Mouse (Mus musculus) forebrain, embryonic 14.5 days (tissue): ENCODE results near the gene Sept5. TPM values are rescaled to one million over a fixed set of nuclear protein-coding genes. Genes with fewer than 3 reads are reported as not detected.

Source experiments
- ATAC-seq: fragments of 200-750 bp; cut with Nextera tagmentation; 2 replicates; pipeline ENCODE4 v1.8.0; 2017; ENCODE audit warnings: mild to moderate bottlenecking, moderate library complexity
- DNase-seq: peaks from one replicate; pipeline ENCODE4 v3.0.0-alpha.2; 2015; ENCODE audit warnings: low spot score
- H3K27ac ChIP-seq: fragments of 300-500 bp; sonication (generic); 2 replicates; pipeline ENCODE4 v1.5.1; 2014; ENCODE audit warnings: low read depth, mild to moderate bottlenecking, control low read depth, low read length, moderate library complexity
- H3K27me3 ChIP-seq: fragments of 300-500 bp; sonication (generic); replicated peaks from 2 replicates; pipeline ENCODE4 v1.6.1; 2014; ENCODE audit warnings: low read length, control low read depth, mixed read lengths; ENCODE audit not compliant: control insufficient read depth, insufficient read depth
- H3K36me3 ChIP-seq: fragments of 300-500 bp; sonication (generic); 2 replicates; pipeline ENCODE4 v1.6.1; 2014; ENCODE audit warnings: low read length, control low read depth; ENCODE audit not compliant: control insufficient read depth, insufficient read depth
- H3K4me1 ChIP-seq: fragments of 300-500 bp; sonication (generic); 2 replicates; pipeline ENCODE4 v1.6.1; 2014; ENCODE audit warnings: antibody characterized with exemption, low read length, control low read depth; ENCODE audit not compliant: control insufficient read depth, insufficient read depth
- H3K4me2 ChIP-seq: fragments of 300-500 bp; sonication (generic); 2 replicates; pipeline ENCODE4 v1.6.1; 2014; ENCODE audit warnings: mild to moderate bottlenecking, control low read depth, low read length
- H3K4me3 ChIP-seq: fragments of 300-500 bp; sonication (generic); 2 replicates; pipeline ENCODE4 v1.5.1; 2014; ENCODE audit warnings: low read depth, low read length, control low read depth
- H3K9ac ChIP-seq: fragments of 300-500 bp; sonication (generic); 2 replicates; pipeline ENCODE4 v1.6.1; 2014; ENCODE audit warnings: mild to moderate bottlenecking, low read length, control low read depth, moderate library complexity
- H3K9me3 ChIP-seq: fragments of 300-500 bp; sonication (generic); replicated peaks from 2 replicates; pipeline ENCODE4 v1.6.1; 2016; ENCODE audit warnings: low read length, control low read depth, mixed read lengths; ENCODE audit not compliant: control insufficient read depth
- WGBS: fragments of 180-500 bp; shearing (Covaris S2); extraction: QIAGEN DNeasy Blood & Tissue Kit; methylation state at CpG from one replicate; pipeline ENCODE4 v1.1.7; 2014; 5-methylcytosine and 5-hydroxymethylcytosine counted together
- polyA plus RNA-seq: library from polyadenylated mRNA; unstranded; fragments of >200 nt; fragmentation: Nextera tagmentation; extraction: Ambion mirVana; gene quantifications from 2 replicates; pipeline ENCODE4 v1.2.1, GENCODE M21; 2014

Gene Sept5
- polyA plus RNA-seq: 138 and 177 TPM in 2 replicates

DNA sequence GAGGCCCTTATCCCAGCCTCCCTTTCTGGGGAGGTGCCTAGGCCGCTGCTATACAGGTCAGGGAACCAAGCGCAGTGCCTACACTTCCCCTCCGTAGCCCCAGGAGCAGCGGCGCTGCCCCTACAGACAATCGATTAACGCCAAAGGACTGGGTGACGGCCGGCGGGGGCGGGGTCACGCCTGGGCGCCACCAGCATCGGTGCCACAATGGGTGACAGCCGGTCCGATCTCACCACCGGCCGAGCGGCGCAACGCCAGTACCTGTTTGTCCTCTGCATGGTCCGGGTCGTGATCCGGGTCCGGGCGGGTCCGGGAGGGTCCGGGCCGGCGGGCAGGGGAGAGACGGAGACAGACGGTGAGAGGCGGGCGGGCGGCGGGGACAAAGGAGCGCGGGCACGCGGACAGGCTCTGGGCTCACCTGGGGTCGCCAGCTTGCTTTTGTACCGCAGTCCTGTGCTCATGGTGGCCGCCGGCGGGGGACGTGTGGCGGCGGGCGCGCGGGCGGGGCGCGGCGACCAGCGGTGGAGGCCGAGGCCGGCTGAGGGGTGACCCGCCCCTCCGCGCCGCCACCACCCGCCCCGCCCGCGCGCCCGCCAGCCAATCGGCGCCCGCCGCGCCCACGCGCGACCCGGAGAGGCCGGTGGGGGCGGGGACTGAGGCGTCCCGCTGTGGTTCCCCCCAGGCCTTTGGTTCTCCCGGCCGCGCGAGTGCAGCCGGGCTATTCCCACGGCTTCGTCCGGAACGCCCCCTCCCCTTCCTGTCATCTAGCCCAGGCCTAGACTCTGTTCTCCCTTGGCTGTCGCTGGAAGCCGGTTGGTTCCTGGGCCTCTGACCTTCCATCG, at the start of gene Sept5:
Gene Sept5, minus strand, starts transcription at position 565 of the 842 bp plus-strand sequence.
- H3K4me1 ChIP-seq: peaks cover 28% of the 10 kb centered on the region
- peaks cover 24% of the 10 kb centered on the region for H3K27me3 ChIP-seq
- no peaks in the 10 kb centered on the region for H3K9me3 ChIP-seq
- peak within 1 kb of the TSS; percentile 84 for H3K4me3 ChIP-seq
- H3K36me3 ChIP-seq: peaks cover 10% of the 10 kb centered on the region
- H3K4me2 ChIP-seq: peak within 1 kb of the TSS; percentile 79
- peak within 1 kb of the TSS; percentile 76 for H3K27ac ChIP-seq
- peak within 1 kb of the TSS; percentile 98 for H3K9ac ChIP-seq
- WGBS: under 1% methylated on average over 74 of the region's 93 CpGs
- DNase-seq (peak; percentile 68), ATAC-seq (peak; percentile 63)

DNA sequence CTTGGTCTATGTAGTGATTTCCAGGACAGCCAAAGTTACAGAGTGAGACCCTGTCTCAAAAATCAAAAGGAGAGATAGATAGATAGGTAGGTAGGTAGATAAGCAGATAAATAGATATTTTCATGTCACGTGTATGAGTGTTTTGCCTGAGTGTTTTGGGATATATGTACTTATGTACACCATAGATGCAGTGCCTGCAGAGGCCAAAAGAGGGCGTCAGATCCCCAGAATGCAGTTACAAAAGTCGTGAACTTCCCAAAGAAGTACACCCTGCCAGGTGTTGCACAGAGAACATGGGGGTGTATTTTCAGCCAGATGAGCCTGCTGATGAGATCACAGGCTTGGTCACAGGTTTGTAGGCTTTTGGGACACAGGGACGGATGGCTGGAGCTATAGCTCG, 49.4 kb upstream of the Sept5 start:
- H3K27me3 ChIP-seq: no peaks in the 10 kb centered on the region

DNA sequence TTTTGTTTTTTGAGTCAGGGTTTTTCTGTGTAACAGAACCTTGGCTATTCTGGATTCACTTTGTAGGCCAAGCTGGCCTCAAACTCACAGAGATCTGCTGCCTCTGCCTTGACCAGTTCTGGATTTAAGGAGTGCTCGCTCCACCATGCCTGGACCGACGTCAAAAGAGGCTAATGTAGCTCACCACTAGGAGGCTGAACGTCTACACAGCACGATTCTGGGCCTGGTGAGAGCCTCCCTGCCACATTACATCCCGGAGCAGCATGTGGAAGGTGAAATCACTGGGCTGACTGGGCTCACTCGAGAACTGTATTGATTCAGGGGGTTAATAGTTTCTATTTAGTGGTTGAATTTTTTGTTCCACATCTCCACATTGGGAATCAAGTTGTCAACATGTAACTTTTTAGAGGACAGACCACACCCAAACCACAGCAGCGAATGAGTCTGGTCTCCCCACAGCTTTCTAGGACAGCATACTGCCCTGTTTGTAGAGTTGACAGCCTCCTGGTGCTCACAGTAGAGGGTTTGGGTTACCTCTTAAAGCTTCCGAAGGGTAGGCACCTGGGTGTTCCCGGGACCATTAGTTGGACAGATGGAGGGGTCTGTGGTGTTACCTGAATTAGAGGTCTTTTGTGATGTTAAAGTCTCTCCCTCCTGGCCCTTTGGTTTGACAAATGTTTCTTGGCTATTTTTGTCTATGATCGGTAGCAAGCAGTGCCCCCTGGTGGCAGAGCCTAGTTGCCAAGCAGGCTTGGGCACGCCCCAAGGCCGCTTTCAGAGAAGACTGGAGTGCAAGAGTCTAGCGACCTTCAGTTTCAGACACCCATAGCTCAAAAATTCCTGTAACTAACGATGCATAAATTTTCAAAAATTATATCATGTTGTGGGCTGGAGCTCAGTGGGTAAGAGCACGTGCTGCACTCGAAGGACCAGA, 48.3 kb upstream of the Sept5 start:
- ATAC-seq (no peak), DNase-seq (peak; percentile 55)
- Histone ChIP-seq H3K4me2 (no peak overlapping the region), H3K36me3 (no peaks in the 10 kb centered on the region), H3K27ac (no peak overlapping the region), H3K9me3 (no peaks in the 10 kb centered on the region), H3K9ac (no peak overlapping the region), H3K4me1 (no peaks in the 10 kb centered on the region), H3K27me3 (no peaks in the 10 kb centered on the region), H3K4me3 (no peak overlapping the region)
- 35% methylated on average over 17 of the region's 17 CpGs for WGBS

More for the DNA sequence above, 49.4 kb upstream of the Sept5 start:
- Histone ChIP-seq H3K9me3 (no peaks in the 10 kb centered on the region), H3K4me3 (no peak overlapping the region), H3K9ac (no peak overlapping the region), H3K27ac (no peak overlapping the region), H3K4me1 (no peaks in the 10 kb centered on the region), H3K36me3 (no peaks in the 10 kb centered on the region), H3K4me2 (no peak overlapping the region)
- WGBS: 47% methylated on average over 5 of the region's 5 CpGs
- DNase-seq (no peak), ATAC-seq (no peak)

DNA sequence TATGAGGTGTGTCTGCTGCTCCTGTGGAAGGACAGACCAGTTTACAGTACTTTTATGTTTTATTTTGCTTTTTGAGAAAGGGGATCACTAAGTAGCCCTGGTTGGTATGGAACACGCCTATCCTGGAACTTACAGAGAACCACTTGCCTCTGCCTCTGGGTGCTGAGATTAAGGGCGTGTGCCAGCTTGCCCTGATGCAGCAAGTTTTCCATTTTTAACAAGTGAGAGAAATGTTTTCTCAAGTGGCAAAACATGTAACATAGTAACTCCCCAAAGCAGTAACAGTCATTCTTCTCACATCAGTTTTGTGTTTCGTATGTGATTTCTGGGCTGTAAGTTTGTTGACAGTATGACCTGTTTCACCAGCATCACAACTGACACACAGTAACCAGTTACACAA, 43.3 kb upstream of the Sept5 start:
- no peak for ATAC-seq
- Histone ChIP-seq H3K9me3 (no peaks in the 10 kb centered on the region), H3K4me1 (no peaks in the 10 kb centered on the region), H3K27ac (no peak overlapping the region), H3K4me3 (no peak overlapping the region), H3K27me3 (no peaks in the 10 kb centered on the region), H3K36me3 (no peaks in the 10 kb centered on the region), H3K4me2 (no peak overlapping the region), H3K9ac (no peak overlapping the region)
- DNase-seq: no peak
- WGBS: 83% methylated on average over 3 of the region's 3 CpGs

DNA sequence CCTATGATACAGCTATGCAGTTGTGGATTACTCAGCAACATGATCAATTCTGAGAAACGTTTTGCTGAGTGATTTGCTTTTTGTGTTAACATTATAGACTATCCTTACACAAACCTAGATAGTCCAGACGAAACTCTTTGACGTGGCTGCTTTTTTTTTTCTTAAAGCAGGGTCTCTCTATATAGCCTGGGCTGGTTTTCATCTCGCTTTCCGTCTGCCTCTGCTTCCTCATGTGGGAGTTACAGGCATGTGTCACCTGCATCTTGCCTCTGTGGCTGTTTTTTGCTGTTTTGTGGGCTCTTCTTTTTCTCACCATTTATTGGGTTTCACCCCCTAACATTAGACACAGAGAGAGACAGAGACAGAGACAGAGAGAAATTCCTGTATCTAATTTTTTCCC, 42.3 kb upstream of the Sept5 start:
- Histone ChIP-seq H3K9me3 (no peaks in the 10 kb centered on the region), H3K36me3 (no peaks in the 10 kb centered on the region), H3K27ac (no peak overlapping the region), H3K4me1 (no peaks in the 10 kb centered on the region), H3K27me3 (no peaks in the 10 kb centered on the region), H3K4me2 (no peak overlapping the region), H3K9ac (no peak overlapping the region), H3K4me3 (no peak overlapping the region)
- DNase-seq (no peak), ATAC-seq (no peak)
- 78% methylated on average over 5 of the region's 5 CpGs for WGBS

DNA sequence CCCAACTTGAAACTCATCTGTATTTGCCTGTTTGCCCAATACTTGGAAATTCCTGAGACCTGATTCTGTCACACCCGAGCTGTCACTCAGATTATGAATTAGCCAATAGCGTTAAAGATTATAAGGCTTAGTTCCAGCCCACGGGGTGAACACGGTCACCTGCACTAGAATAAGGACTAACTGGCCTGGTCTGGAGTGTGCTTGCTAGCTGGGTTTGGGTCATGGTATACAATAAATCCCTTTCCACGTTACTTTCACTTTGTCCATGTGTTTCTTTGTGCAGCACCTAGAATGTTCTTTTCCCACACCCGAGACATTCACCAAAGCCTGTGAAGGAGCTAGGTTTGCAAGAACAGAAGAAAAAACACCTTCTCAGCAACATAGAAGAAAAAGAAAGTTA, 40.2 kb upstream of the Sept5 start:
- H3K36me3 ChIP-seq: no peaks in the 10 kb centered on the region
- WGBS: 68% methylated on average over 6 of the region's 6 CpGs
- no peak for ATAC-seq
- no peaks in the 10 kb centered on the region for H3K4me1 ChIP-seq
- H3K4me3 ChIP-seq: no peak overlapping the region
- no peaks in the 10 kb centered on the region for H3K9me3 ChIP-seq
- no peak overlapping the region for H3K27ac ChIP-seq
- no peak for DNase-seq
- no peaks in the 10 kb centered on the region for H3K27me3 ChIP-seq
- H3K9ac ChIP-seq: no peak overlapping the region
- H3K4me2 ChIP-seq: no peak overlapping the region

DNA sequence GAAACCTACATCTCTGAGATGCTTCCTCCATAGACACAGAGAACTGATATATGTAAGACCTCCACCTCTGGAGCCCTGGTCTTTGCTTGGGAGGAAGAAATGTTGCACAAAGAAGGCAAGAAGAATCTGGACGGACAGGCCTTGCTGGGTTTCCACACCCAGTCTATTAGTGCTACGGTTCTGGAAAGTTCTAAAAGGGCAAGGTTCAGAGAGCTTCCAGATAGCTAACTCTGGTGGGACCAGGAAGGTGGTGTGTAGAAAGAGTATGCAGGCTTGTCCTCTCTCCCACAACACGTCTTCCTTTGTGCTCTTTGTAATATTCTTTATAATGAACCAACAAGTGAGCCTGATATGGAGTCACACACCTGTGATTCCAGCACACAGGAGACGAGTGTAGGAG, 28.8 kb upstream of the Sept5 start:
- Histone ChIP-seq H3K4me1 (no peaks in the 10 kb centered on the region), H3K4me2 (no peak overlapping the region), H3K36me3 (no peaks in the 10 kb centered on the region), H3K27me3 (no peaks in the 10 kb centered on the region), H3K27ac (no peak overlapping the region), H3K9me3 (no peaks in the 10 kb centered on the region), H3K4me3 (no peak overlapping the region), H3K9ac (no peak overlapping the region)
- 83% methylated on average over 4 of the region's 4 CpGs for WGBS
- no peak for ATAC-seq
- no peak for DNase-seq

DNA sequence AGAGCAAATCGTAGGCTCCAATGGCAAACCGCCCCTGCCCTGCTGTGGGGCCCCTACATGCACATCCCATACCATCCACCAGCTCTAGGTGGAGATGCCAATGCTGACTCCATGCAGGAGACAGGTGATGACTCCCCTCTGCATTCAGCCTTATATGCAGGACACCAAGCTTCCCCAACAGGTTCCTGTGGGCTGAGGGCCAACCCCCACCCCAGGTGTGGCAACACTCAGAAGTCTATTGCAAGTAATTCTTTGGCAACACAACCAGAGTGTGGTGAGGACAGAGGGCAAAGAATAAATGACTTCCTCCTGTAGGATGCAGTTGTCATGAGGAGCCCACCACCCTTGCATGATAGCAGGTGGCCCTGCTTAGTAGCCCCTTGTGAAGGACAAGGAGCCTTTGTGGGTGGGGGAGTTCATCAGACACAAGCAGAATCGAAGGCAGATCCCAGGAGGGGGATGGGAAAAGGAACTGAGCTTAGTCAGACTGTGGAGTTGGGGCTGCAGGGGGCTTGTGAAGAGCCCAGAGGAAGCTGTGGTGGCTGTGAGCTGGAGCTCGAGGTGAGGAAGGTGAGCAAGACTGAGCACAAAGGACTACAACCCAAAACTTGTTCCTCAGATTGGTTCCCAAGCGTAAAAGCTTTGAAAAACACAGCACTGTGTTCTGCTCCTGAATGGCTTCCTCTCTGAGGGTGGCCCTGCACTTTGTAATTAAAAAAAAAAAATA, 25.8 kb upstream of the Sept5 start:
- H3K36me3 ChIP-seq: no peaks in the 10 kb centered on the region
- H3K27ac ChIP-seq: no peak overlapping the region
- H3K9me3 ChIP-seq: no peaks in the 10 kb centered on the region
- DNase-seq (no peak), ATAC-seq (no peak)
- H3K4me1 ChIP-seq: no peaks in the 10 kb centered on the region
- no peaks in the 10 kb centered on the region for H3K27me3 ChIP-seq
- 69% methylated on average over 5 of the region's 5 CpGs for WGBS
- no peak overlapping the region for H3K4me2 ChIP-seq
- H3K4me3 ChIP-seq: no peak overlapping the region
- no peak overlapping the region for H3K9ac ChIP-seq
